Mouse (Mus musculus) ovary, adult 18-20 months (tissue): ENCODE data around the gene Exoc6.
"Not testable (repeated sequence)": the region's sequence is repeated elsewhere in the genome, so short reads cannot be mapped to it uniquely, and the experiment has no call there.

Source experiments
- DNase-seq: peaks from one replicate; pipeline ENCODE4 v3.0.0; 2022; ENCODE audit warnings: low spot score, mixed read lengths

The Exoc6 gene

GRCm38 (mm10) chr19:37550101-37551039 is at the start of gene Exoc6:
TSS of gene Exoc6 (plus strand) at chr19:37550418.
- DNase-seq, result peak; percentile 40

- no peak for DNase-seq
Measured at GRCm38 (mm10) chr19:37502996-37503395, 47.2 kb upstream of the Exoc6 start.

GRCm38 (mm10) chr19:37506066-37506465 is 44.2 kb upstream of the Exoc6 start:
- DNase-seq, result no peak

GRCm38 (mm10) chr19:37506614-37507013 is 43.6 kb upstream of the Exoc6 start:
- DNase-seq, result no peak

- peak; percentile 31 for DNase-seq
Measured at GRCm38 (mm10) chr19:37509725-37510124, 40.5 kb upstream of the Exoc6 start.

- no peak for DNase-seq
Measured at GRCm38 (mm10) chr19:37514811-37515292, 35.4 kb upstream of the Exoc6 start.

GRCm38 (mm10) chr19:37517419-37517818 is 32.8 kb upstream of the Exoc6 start:
- DNase-seq, result no peak

GRCm38 (mm10) chr19:37520740-37521433 is 29.3 kb upstream of the Exoc6 start:
- no peak for DNase-seq

GRCm38 (mm10) chr19:37521434-37521781 is 28.8 kb upstream of the Exoc6 start:
- DNase-seq, result no peak

- no peak for DNase-seq
Measured at GRCm38 (mm10) chr19:37523280-37524062, 26.7 kb upstream of the Exoc6 start.

GRCm38 (mm10) chr19:37525925-37526324 is 24.3 kb upstream of the Exoc6 start:
- no peak for DNase-seq

GRCm38 (mm10) chr19:37526768-37527167 is 23.4 kb upstream of the Exoc6 start:
- DNase-seq, result no peak

- DNase-seq, result not testable (repeated sequence)
Measured at GRCm38 (mm10) chr19:37527736-37528135, 22.5 kb upstream of the Exoc6 start.

- no peak for DNase-seq
Measured at GRCm38 (mm10) chr19:37528581-37528980, 21.6 kb upstream of the Exoc6 start.

- no peak for DNase-seq
Measured at GRCm38 (mm10) chr19:37529296-37529695, 20.9 kb upstream of the Exoc6 start.

- no peak for DNase-seq
Measured at GRCm38 (mm10) chr19:37529975-37530515, 20.2 kb upstream of the Exoc6 start.

GRCm38 (mm10) chr19:37530601-37531000 is 19.6 kb upstream of the Exoc6 start:
- no peak for DNase-seq

GRCm38 (mm10) chr19:37531200-37531845 is 18.9 kb upstream of the Exoc6 start:
- DNase-seq, result no peak

GRCm38 (mm10) chr19:37533196-37533595 is 17.0 kb upstream of the Exoc6 start:
- no peak for DNase-seq

- no peak for DNase-seq
Measured at GRCm38 (mm10) chr19:37534737-37535365, 15.4 kb upstream of the Exoc6 start.

GRCm38 (mm10) chr19:37536426-37536825 is 13.8 kb upstream of the Exoc6 start:
- no peak for DNase-seq
